Mouse (Mus musculus) gastrocnemius, postnatal 14 days (tissue): ENCODE results near the gene Arhgap15. TPM values are rescaled to one million over a fixed set of nuclear protein-coding genes. Genes with fewer than 3 reads are reported as not detected.
A peak's percentile ranks its signal among the peaks of the same experiment; 100 is the strongest.

ENCODE experiments used
- DNase-seq: peaks from one replicate; pipeline ENCODE4 v3.0.0; 2021; ENCODE audit warnings: mixed read lengths
- intact Hi-C: fragments of 180-260 bp; cut with DNase I; formaldehyde crosslinking; loops from one replicate; pipeline ENCODE4 v1.15.1; 2025; ENCODE audit warnings: low total_unique reads
- total RNA-seq, 2 experiments: library from RNA; stranded (reverse); gene quantifications; 2 replicates each; pipeline ENCODE4 v1.2.3; 2021

The Arhgap15 gene
- total RNA-seq, 2 experiments from 2014 or later, result 0.53 to 0.66 TPM

GRCm38 (mm10) chr2:44131271-44131670 lies 382.6 kb downstream of the Arhgap15 start:
- no peak for DNase-seq
- intact Hi-C loops, result no loop called here

- intact Hi-C loops, result no loop called here
- DNase-seq, result no peak
These were observed 386.2 kb downstream of the Arhgap15 start for GRCm38 (mm10) chr2:44134796-44135195.

- intact Hi-C loops, result no loop called here
- no peak for DNase-seq
These were observed 391.8 kb downstream of the Arhgap15 start for GRCm38 (mm10) chr2:44140455-44140854.

GRCm38 (mm10) chr2:44142152-44142551 lies 393.5 kb downstream of the Arhgap15 start:
- intact Hi-C loops, result no loop called here
- DNase-seq, result no peak

GRCm38 (mm10) chr2:44142611-44143010 lies 394.0 kb downstream of the Arhgap15 start:
- no peak for DNase-seq
- intact Hi-C loops, result no loop called here

- intact Hi-C loops, result no loop called here
- DNase-seq, result no peak
These were observed 397.7 kb downstream of the Arhgap15 start for GRCm38 (mm10) chr2:44146124-44146981.

- intact Hi-C loops, result no loop called here
- DNase-seq, result no peak
These were observed 398.9 kb downstream of the Arhgap15 start for GRCm38 (mm10) chr2:44147486-44147885.

- intact Hi-C loops, result no loop called here
- peak; percentile 22 for DNase-seq
These were observed 399.3 kb downstream of the Arhgap15 start for GRCm38 (mm10) chr2:44147971-44148370.

GRCm38 (mm10) chr2:44148550-44149100 lies 400.0 kb downstream of the Arhgap15 start:
- DNase-seq, result no peak
- intact Hi-C loops, result no loop called here

GRCm38 (mm10) chr2:44152301-44152700 lies 403.7 kb downstream of the Arhgap15 start:
- intact Hi-C loops, result no loop called here
- DNase-seq, result no peak

GRCm38 (mm10) chr2:44160358-44160757 lies 411.7 kb downstream of the Arhgap15 start:
- intact Hi-C loops, result no loop called here
- no peak for DNase-seq

GRCm38 (mm10) chr2:44165789-44166188 lies 417.2 kb downstream of the Arhgap15 start:
- peak; percentile 34 for DNase-seq

GRCm38 (mm10) chr2:44166716-44167115 lies 418.1 kb downstream of the Arhgap15 start:
- intact Hi-C loops, result no loop called here
- DNase-seq, result no peak

More at GRCm38 (mm10) chr2:44165789-44166188, 417.2 kb downstream of the Arhgap15 start:
- intact Hi-C loops, result no loop called here

GRCm38 (mm10) chr2:44184476-44184875 lies 435.9 kb downstream of the Arhgap15 start:
- intact Hi-C loops, result no loop called here
- no peak for DNase-seq

GRCm38 (mm10) chr2:44190749-44191148 lies 442.1 kb downstream of the Arhgap15 start:
- no peak for DNase-seq
- intact Hi-C loops, result no loop called here

GRCm38 (mm10) chr2:44192058-44192457 lies 443.4 kb downstream of the Arhgap15 start:
- no peak for DNase-seq
- intact Hi-C loops, result no loop called here

GRCm38 (mm10) chr2:44215506-44215905 lies 466.9 kb downstream of the Arhgap15 start:
- no peak for DNase-seq
- intact Hi-C loops, result no loop called here

GRCm38 (mm10) chr2:44217811-44218210 lies 469.2 kb downstream of the Arhgap15 start:
- intact Hi-C loops, result no loop called here
- DNase-seq, result no peak

- intact Hi-C loops, result no loop called here
- no peak for DNase-seq
These were observed 469.7 kb downstream of the Arhgap15 start for GRCm38 (mm10) chr2:44218317-44218716.

GRCm38 (mm10) chr2:44221686-44222085 lies 473.1 kb downstream of the Arhgap15 start:
- DNase-seq, result no peak
- intact Hi-C loops, result no loop called here

GRCm38 (mm10) chr2:44222176-44222753 lies 473.6 kb downstream of the Arhgap15 start:
- intact Hi-C loops, result no loop called here

More at GRCm38 (mm10) chr2:44222176-44222753, 473.6 kb downstream of the Arhgap15 start:
- no peak for DNase-seq
